Mouse (Mus musculus): ENCODE data around the gene Mipep. TPM values are rescaled to one million over a fixed set of nuclear protein-coding genes. Genes with fewer than 3 reads are reported as not detected.

Gene Mipep
- polyA plus RNA-seq, 1 experiment from 2014 or later = 21.2 TPM

GRCm38 (mm10) chr14:60804978-60805377, 20.6 kb downstream of the Mipep start:
- no peak overlapping the region for H3K4me3 ChIP-seq (replicated peaks; ENCODE audit: low read length)
- WGBS = 89% methylated on average over 9 of the region's 9 CpGs
- H3K9ac ChIP-seq = no peak overlapping the region
- peaks cover 29% of the 10 kb centered on the region for H3K36me3 ChIP-seq (replicated peaks; ENCODE audit: control insufficient read depth, insufficient read depth)
- H3K9me3 ChIP-seq (ENCODE audit: control insufficient read depth, low read length) = no peaks in the 10 kb centered on the region
- DNase-seq (ENCODE audit: low spot score) = no peak
- no peaks in the 10 kb centered on the region for H3K4me1 ChIP-seq (replicated peaks; ENCODE audit: control insufficient read depth, insufficient read depth, low read length)
- no peak for ATAC-seq (ENCODE audit: low FRiP score)
- H3K27me3 ChIP-seq (ENCODE audit: control insufficient read depth, insufficient read depth, low read length) = no peaks in the 10 kb centered on the region
- H3K27ac ChIP-seq = no peak overlapping the region
- H3K4me2 ChIP-seq (replicated peaks) = no peak overlapping the region

DNA sequence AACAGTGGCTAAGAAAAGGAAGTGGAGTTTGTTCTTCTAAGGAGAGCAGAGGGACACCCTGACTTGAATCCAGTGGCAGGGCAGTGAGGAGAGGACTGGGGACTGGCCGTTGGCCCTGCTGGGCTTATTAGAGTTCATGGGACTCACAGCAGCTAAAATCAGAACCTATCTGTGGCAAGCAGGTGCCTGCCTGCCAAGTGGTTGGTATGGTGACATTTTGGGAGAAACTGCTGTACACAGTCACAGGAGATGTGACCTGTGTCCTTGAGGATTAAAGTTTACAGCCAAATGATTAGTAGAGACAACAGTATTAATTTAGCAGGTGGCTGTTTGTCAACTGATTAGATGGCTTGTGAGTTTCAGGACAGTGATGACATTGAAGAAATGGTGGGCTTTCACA, 21.5 kb downstream of the Mipep start:
- no peak for ATAC-seq (ENCODE audit: low FRiP score)
- 74% methylated on average over 1 of the region's 1 CpGs for WGBS
- no peaks in the 10 kb centered on the region for H3K9me3 ChIP-seq (ENCODE audit: control insufficient read depth, low read length)

DNA sequence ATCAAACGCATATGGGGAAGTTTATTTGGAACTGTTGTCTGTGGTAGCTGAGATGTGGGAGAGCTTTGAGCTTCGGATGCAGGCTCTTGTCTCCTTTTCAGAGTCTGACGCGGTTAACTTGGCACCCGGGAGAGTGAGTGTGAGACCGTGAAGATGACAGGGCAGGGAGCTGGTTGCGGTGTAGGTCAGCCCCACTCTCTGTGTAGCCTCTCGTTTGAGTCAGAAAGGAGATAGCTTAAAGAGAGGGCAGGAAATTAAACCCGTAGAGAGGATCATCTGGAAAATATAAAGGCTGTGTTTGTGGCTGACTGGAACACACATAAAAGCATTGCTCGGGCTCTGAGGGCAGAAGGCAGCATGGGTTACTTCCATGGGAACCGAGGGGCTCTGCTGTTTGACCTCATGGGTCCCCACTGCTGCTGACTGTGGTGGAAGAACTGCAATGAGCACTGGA, 22.5 kb downstream of the Mipep start:
- 60% methylated on average over 11 of the region's 11 CpGs for WGBS
- no peak overlapping the region for H3K27ac ChIP-seq
- peaks cover 27% of the 10 kb centered on the region for H3K36me3 ChIP-seq (replicated peaks; ENCODE audit: control insufficient read depth, insufficient read depth)
- no peaks in the 10 kb centered on the region for H3K27me3 ChIP-seq (ENCODE audit: control insufficient read depth, insufficient read depth, low read length)
- no peak overlapping the region for H3K9ac ChIP-seq
- no peaks in the 10 kb centered on the region for H3K9me3 ChIP-seq (ENCODE audit: control insufficient read depth, low read length)
- ATAC-seq (ENCODE audit: low FRiP score) = no peak
- no peak for DNase-seq (ENCODE audit: low spot score)
- no peak overlapping the region for H3K4me2 ChIP-seq (replicated peaks)
- no peak overlapping the region for H3K4me3 ChIP-seq (replicated peaks; ENCODE audit: low read length)
- no peaks in the 10 kb centered on the region for H3K4me1 ChIP-seq (replicated peaks; ENCODE audit: control insufficient read depth, insufficient read depth, low read length)

More for the DNA sequence above, 21.5 kb downstream of the Mipep start:
- H3K27me3 ChIP-seq (ENCODE audit: control insufficient read depth, insufficient read depth, low read length) = no peaks in the 10 kb centered on the region
- H3K4me1 ChIP-seq (replicated peaks; ENCODE audit: control insufficient read depth, insufficient read depth, low read length) = no peaks in the 10 kb centered on the region
- DNase-seq (ENCODE audit: low spot score) = no peak
- H3K9ac ChIP-seq = no peak overlapping the region
- no peak overlapping the region for H3K4me3 ChIP-seq (replicated peaks; ENCODE audit: low read length)
- no peak overlapping the region for H3K4me2 ChIP-seq (replicated peaks)
- no peak overlapping the region for H3K27ac ChIP-seq
- peaks cover 29% of the 10 kb centered on the region for H3K36me3 ChIP-seq (replicated peaks; ENCODE audit: control insufficient read depth, insufficient read depth)

DNA sequence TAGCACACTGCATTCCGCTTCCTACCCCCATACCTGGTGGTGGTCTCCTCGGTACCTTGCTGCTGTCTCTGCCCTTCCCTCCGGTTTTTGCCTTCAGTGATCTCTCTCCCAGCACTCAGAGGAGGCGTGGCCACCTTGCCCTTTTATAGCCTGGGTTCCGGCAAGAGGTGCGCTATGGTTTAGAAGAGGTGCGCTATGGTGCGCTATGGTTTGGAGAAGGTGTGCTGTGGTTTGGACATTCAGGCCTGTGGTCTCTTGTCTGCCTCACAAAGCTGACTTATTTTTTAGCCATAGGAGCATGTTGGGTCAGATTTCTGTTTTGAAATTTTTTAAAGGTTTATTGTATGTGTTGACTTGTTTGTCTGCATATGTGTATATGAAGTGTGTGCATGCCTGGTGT, 25.5 kb downstream of the Mipep start:
- Histone ChIP-seq H3K36me3 (replicated peaks; ENCODE audit: control insufficient read depth, insufficient read depth) (peaks cover 11% of the 10 kb centered on the region), H3K4me3 (replicated peaks; ENCODE audit: low read length) (no peak overlapping the region), H3K27me3 (ENCODE audit: control insufficient read depth, insufficient read depth, low read length) (no peaks in the 10 kb centered on the region), H3K27ac (no peak overlapping the region), H3K4me2 (replicated peaks) (no peak overlapping the region), H3K4me1 (replicated peaks; ENCODE audit: control insufficient read depth, insufficient read depth, low read length) (no peaks in the 10 kb centered on the region), H3K9ac (no peak overlapping the region), H3K9me3 (ENCODE audit: control insufficient read depth, low read length) (no peaks in the 10 kb centered on the region)
- DNase-seq (ENCODE audit: low spot score) = no peak
- 95% methylated on average over 8 of the region's 8 CpGs for WGBS
- no peak for ATAC-seq (ENCODE audit: low FRiP score)

GRCm38 (mm10) chr14:60811547-60811946, 27.2 kb downstream of the Mipep start:
- 98% methylated on average over 4 of the region's 4 CpGs for WGBS
- Histone ChIP-seq H3K4me1 (replicated peaks; ENCODE audit: control insufficient read depth, insufficient read depth, low read length) (no peaks in the 10 kb centered on the region), H3K9ac (no peak overlapping the region), H3K36me3 (replicated peaks; ENCODE audit: control insufficient read depth, insufficient read depth) (peaks cover 15% of the 10 kb centered on the region), H3K9me3 (ENCODE audit: control insufficient read depth, low read length) (no peaks in the 10 kb centered on the region), H3K4me2 (replicated peaks) (no peak overlapping the region), H3K27ac (no peak overlapping the region), H3K27me3 (ENCODE audit: control insufficient read depth, insufficient read depth, low read length) (no peaks in the 10 kb centered on the region), H3K4me3 (replicated peaks; ENCODE audit: low read length) (no peak overlapping the region)
- ATAC-seq (ENCODE audit: low FRiP score) = no peak
- DNase-seq (ENCODE audit: low spot score) = no peak

GRCm38 (mm10) chr14:60815098-60815497, 30.7 kb downstream of the Mipep start:
- H3K36me3 ChIP-seq (replicated peaks; ENCODE audit: control insufficient read depth, insufficient read depth) = peaks cover 5% of the 10 kb centered on the region
- H3K9ac ChIP-seq = no peak overlapping the region
- no peaks in the 10 kb centered on the region for H3K27me3 ChIP-seq (ENCODE audit: control insufficient read depth, insufficient read depth, low read length)
- H3K4me1 ChIP-seq (replicated peaks; ENCODE audit: control insufficient read depth, insufficient read depth, low read length) = no peaks in the 10 kb centered on the region
- DNase-seq (ENCODE audit: low spot score) (no peak), ATAC-seq (ENCODE audit: low FRiP score) (no peak)
- no peaks in the 10 kb centered on the region for H3K9me3 ChIP-seq (ENCODE audit: control insufficient read depth, low read length)
- no peak overlapping the region for H3K4me2 ChIP-seq (replicated peaks)
- WGBS = 93% methylated on average over 5 of the region's 5 CpGs
- no peak overlapping the region for H3K4me3 ChIP-seq (replicated peaks; ENCODE audit: low read length)
- no peak overlapping the region for H3K27ac ChIP-seq

GRCm38 (mm10) chr14:60818045-60818444, 33.7 kb downstream of the Mipep start:
- Histone ChIP-seq H3K9me3 (ENCODE audit: control insufficient read depth, low read length) (no peaks in the 10 kb centered on the region), H3K4me2 (replicated peaks) (no peak overlapping the region), H3K27ac (no peak overlapping the region), H3K27me3 (ENCODE audit: control insufficient read depth, insufficient read depth, low read length) (no peaks in the 10 kb centered on the region), H3K9ac (no peak overlapping the region), H3K4me3 (replicated peaks; ENCODE audit: low read length) (no peak overlapping the region), H3K36me3 (replicated peaks; ENCODE audit: control insufficient read depth, insufficient read depth) (peaks cover 5% of the 10 kb centered on the region), H3K4me1 (replicated peaks; ENCODE audit: control insufficient read depth, insufficient read depth, low read length) (no peaks in the 10 kb centered on the region)
- WGBS = 77% methylated on average over 5 of the region's 5 CpGs
- no peak for DNase-seq (ENCODE audit: low spot score)
- no peak for ATAC-seq (ENCODE audit: low FRiP score)

DNA sequence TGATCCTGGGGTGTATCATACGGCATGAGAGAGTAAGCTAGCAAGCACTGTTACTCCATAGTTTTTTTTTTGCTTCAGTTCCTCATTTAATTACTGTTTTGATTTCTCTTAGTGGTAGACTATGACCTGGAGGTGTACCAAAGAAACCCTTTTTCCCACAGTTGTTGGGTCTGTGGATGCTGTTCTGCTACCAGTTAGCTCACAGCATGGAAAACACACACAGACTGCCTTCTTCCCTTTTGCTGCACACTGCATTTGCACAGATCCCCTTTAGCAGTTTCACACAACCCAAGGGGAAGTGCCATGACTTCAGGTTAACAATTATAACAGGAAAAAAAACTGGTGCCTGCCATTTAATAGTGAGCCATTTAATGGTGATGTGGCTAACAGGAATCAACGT, 45.7 kb downstream of the Mipep start:
- Histone ChIP-seq H3K4me2 (replicated peaks) (no peak overlapping the region), H3K9ac (no peak overlapping the region), H3K4me3 (replicated peaks; ENCODE audit: low read length) (no peak overlapping the region), H3K27ac (no peak overlapping the region), H3K9me3 (ENCODE audit: control insufficient read depth, low read length) (peaks cover 8% of the 10 kb centered on the region; the same call in 1 of the 2 replicates), H3K36me3 (replicated peaks; ENCODE audit: control insufficient read depth, insufficient read depth) (peaks cover 31% of the 10 kb centered on the region), H3K27me3 (ENCODE audit: control insufficient read depth, insufficient read depth, low read length) (no peaks in the 10 kb centered on the region), H3K4me1 (replicated peaks; ENCODE audit: control insufficient read depth, insufficient read depth, low read length) (no peaks in the 10 kb centered on the region)
- DNase-seq (ENCODE audit: low spot score) (no peak), ATAC-seq (ENCODE audit: low FRiP score) (no peak)
- 92% methylated on average over 2 of the region's 2 CpGs for WGBS

- Histone ChIP-seq H3K4me2 (replicated peaks) (no peak overlapping the region), H3K4me3 (replicated peaks; ENCODE audit: low read length) (no peak overlapping the region), H3K27me3 (ENCODE audit: control insufficient read depth, insufficient read depth, low read length) (no peaks in the 10 kb centered on the region), H3K4me1 (replicated peaks; ENCODE audit: control insufficient read depth, insufficient read depth, low read length) (no peaks in the 10 kb centered on the region), H3K36me3 (replicated peaks; ENCODE audit: control insufficient read depth, insufficient read depth) (peaks cover 16% of the 10 kb centered on the region), H3K9ac (no peak overlapping the region), H3K9me3 (ENCODE audit: control insufficient read depth, low read length) (peaks cover 3% of the 10 kb centered on the region; the same call in 1 of the 2 replicates), H3K27ac (no peak overlapping the region)
- ATAC-seq (ENCODE audit: low FRiP score) (no peak), DNase-seq (ENCODE audit: low spot score) (no peak)
- 44% methylated on average over 6 of the region's 6 CpGs for WGBS
Observed at GRCm38 (mm10) chr14:60836709-60837108, 52.3 kb downstream of the Mipep start.

GRCm38 (mm10) chr14:60839654-60840053, 55.3 kb downstream of the Mipep start:
- DNase-seq (ENCODE audit: low spot score) = no peak
- Histone ChIP-seq H3K9me3 (ENCODE audit: control insufficient read depth, low read length) (no peaks in the 10 kb centered on the region), H3K9ac (no peak overlapping the region), H3K4me3 (replicated peaks; ENCODE audit: low read length) (no peak overlapping the region), H3K36me3 (replicated peaks; ENCODE audit: control insufficient read depth, insufficient read depth) (peaks cover 2% of the 10 kb centered on the region; the same call in 1 of the 2 replicates), H3K27ac (no peak overlapping the region), H3K4me2 (replicated peaks) (no peak overlapping the region), H3K27me3 (ENCODE audit: control insufficient read depth, insufficient read depth, low read length) (no peaks in the 10 kb centered on the region), H3K4me1 (replicated peaks; ENCODE audit: control insufficient read depth, insufficient read depth, low read length) (no peaks in the 10 kb centered on the region)
- ATAC-seq (ENCODE audit: low FRiP score) = no peak
- WGBS = 89% methylated on average over 8 of the region's 8 CpGs

Data from hindbrain, embryonic 14.5 days (tissue).